In genomic region chr17:44640910-44641309, GRCm38 (mm10) we compare ENCODE assay signal across 17 mouse cellular contexts.
"Had no signal": no experiment of that assay in that cellular context is flagged by ENCODE, and none has a peak within 500 bp of the region (broad histone marks: within the 10 kb centered on the region; RNA-seq: fewer than 3 reads in every experiment).

No protein-coding gene starts in this region.

- H3K9me3 ChIP-seq: lung, embryonic 15.5 days; midbrain, embryonic 13.5 days; midbrain, embryonic 15.5 days; neural tube, embryonic 12.5 days; stomach, embryonic 15.5 days had no signal

- H3K27me3 ChIP-seq: lung, embryonic 15.5 days; megakaryocyte, embryonic 14.5 days; midbrain, embryonic 13.5 days; midbrain, embryonic 15.5 days; neural tube, embryonic 12.5 days; stomach, embryonic 15.5 days had no signal

- H3K4me1 ChIP-seq: midbrain, embryonic 15.5 days; neural tube, embryonic 12.5 days; stomach, embryonic 15.5 days had no signal

- H3K4me2 ChIP-seq: lung, embryonic 15.5 days; midbrain, embryonic 11.5 days; midbrain, embryonic 13.5 days; midbrain, embryonic 15.5 days; neural tube, embryonic 12.5 days; stomach, embryonic 15.5 days had no signal

- H3K4me3 ChIP-seq: lung, embryonic 15.5 days; megakaryocyte, embryonic 14.5 days; midbrain, embryonic 13.5 days; midbrain, embryonic 15.5 days; neural tube, embryonic 12.5 days; stomach, embryonic 15.5 days had no signal

- ATAC-seq: liver, postnatal 0 days; lung, postnatal 0 days; midbrain, embryonic 13.5 days; midbrain, embryonic 15.5 days had no signal

- DNase-seq: liver, postnatal 0 days; lung, adult 2 months; lung, postnatal 14 days; lung, postnatal 4 days; right cerebral cortex, postnatal 14 days; thymus, adult 2 months; thymus, postnatal 25 days; thymus, postnatal 4 days had no signal

- H3K9ac ChIP-seq: liver, postnatal 0 days; lung, embryonic 15.5 days; midbrain, embryonic 13.5 days; midbrain, embryonic 15.5 days; neural tube, embryonic 12.5 days; stomach, embryonic 15.5 days had no signal

- H3K36me3 ChIP-seq: lung, embryonic 15.5 days; midbrain, embryonic 13.5 days; midbrain, embryonic 15.5 days; neural tube, embryonic 12.5 days; stomach, embryonic 15.5 days had no signal

- H3K27ac ChIP-seq: lung, embryonic 15.5 days; midbrain, embryonic 13.5 days; midbrain, embryonic 15.5 days; neural tube, embryonic 12.5 days; stomach, embryonic 15.5 days; stomach, postnatal 0 days had no signal
